Mouse (Mus musculus) hindbrain, embryonic 10.5 days (tissue): Measurements from ENCODE around the gene Rgs9. TPM values are rescaled to one million over a fixed set of nuclear protein-coding genes. Genes with fewer than 3 reads are reported as not detected.

Experiments used
- DNase-seq: peaks from one replicate; pipeline ENCODE4 v3.0.0-alpha.2; 2017; ENCODE audit warnings: low spot score
- H3K27ac ChIP-seq: fragments of 300-500 bp; sonication (generic); 2 replicates; pipeline ENCODE4 v1.5.1; 2016; ENCODE audit warnings: mild to moderate bottlenecking, moderate library complexity
- H3K27me3 ChIP-seq: fragments of 300-500 bp; sonication (generic); 2 replicates; pipeline ENCODE4 v1.6.1; 2016; ENCODE audit warnings: mild to moderate bottlenecking; ENCODE audit not compliant: poor library complexity, insufficient read depth, severe bottlenecking
- H3K36me3 ChIP-seq: fragments of 300-500 bp; sonication (generic); 2 replicates; pipeline ENCODE4 v1.6.1; 2016; ENCODE audit warnings: mild to moderate bottlenecking, moderate library complexity
- H3K4me1 ChIP-seq: fragments of 300-500 bp; sonication (generic); replicated peaks from 2 replicates; pipeline ENCODE4 v1.6.1; 2016; ENCODE audit warnings: mild to moderate bottlenecking
- H3K4me3 ChIP-seq: fragments of 300-500 bp; sonication (generic); 2 replicates; pipeline ENCODE4 v1.5.1; 2016; ENCODE audit warnings: mild to moderate bottlenecking, moderate library complexity
- H3K9me3 ChIP-seq: fragments of 300-500 bp; sonication (generic); 2 replicates; pipeline ENCODE4 v1.6.1; 2016; ENCODE audit warnings: mild to moderate bottlenecking, moderate library complexity
- WGBS: fragments of 180-500 bp; shearing (Covaris S2); methylation state at CpG from one replicate; pipeline ENCODE4 v1.1.7; 2016; 5-methylcytosine and 5-hydroxymethylcytosine counted together
- polyA plus RNA-seq: library from polyadenylated mRNA; unstranded; fragments of >200 nt; fragmentation: Nextera tagmentation; extraction: Ambion mirVana; gene quantifications from 2 replicates; pipeline ENCODE4 v1.2.1, GENCODE M21; 2016

The Rgs9 gene
- polyA plus RNA-seq, 1 experiment from 2014 or later = 1.8 TPM

DNA sequence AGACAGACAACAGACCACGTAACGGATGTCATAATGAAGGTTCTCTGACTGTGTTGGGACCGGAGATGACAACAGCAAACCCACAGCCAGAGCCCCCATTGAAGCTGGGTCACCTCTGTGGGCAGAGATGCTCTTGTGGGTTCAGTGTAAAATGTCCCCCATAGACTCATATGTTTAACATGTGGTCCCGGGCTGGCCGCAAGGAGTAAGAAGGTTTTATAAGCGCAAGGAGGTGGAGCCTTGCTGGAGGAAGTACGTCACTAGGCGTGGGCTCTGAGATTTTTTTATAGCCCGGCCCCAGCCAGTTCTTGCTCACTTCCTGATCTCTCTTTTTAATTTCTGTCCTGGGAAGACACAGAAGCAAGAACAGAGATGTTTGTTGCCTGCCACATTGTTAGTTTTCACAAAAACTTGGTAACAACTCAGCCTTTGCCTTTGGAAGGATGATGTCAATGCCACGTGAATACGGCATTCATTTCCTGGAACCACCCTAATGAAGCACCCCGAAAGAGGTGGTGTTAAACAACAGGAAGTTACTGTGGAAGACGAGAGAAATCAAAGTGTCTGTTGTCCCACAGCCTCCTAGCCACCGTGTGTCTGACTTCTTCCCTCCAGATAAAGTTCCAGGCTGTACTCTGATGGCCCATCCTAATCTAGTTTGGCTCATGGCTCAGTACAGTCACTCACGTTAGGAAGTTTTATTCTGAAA, 79.1 kb downstream of the Rgs9 start:
- peak overlapping the region; percentile 81 for H3K27ac ChIP-seq
- no peaks in the 10 kb centered on the region for H3K36me3 ChIP-seq
- no peak for DNase-seq
- H3K9me3 ChIP-seq = no peaks in the 10 kb centered on the region
- H3K27me3 ChIP-seq = 0 out of 2 replicates have a peak, but pooled peaks cover 6% of the 10 kb centered on the region
- H3K4me1 ChIP-seq = peaks cover 33% of the 10 kb centered on the region
- 84% methylated on average over 15 of the region's 15 CpGs for WGBS
- H3K4me3 ChIP-seq = no peak overlapping the region

DNA sequence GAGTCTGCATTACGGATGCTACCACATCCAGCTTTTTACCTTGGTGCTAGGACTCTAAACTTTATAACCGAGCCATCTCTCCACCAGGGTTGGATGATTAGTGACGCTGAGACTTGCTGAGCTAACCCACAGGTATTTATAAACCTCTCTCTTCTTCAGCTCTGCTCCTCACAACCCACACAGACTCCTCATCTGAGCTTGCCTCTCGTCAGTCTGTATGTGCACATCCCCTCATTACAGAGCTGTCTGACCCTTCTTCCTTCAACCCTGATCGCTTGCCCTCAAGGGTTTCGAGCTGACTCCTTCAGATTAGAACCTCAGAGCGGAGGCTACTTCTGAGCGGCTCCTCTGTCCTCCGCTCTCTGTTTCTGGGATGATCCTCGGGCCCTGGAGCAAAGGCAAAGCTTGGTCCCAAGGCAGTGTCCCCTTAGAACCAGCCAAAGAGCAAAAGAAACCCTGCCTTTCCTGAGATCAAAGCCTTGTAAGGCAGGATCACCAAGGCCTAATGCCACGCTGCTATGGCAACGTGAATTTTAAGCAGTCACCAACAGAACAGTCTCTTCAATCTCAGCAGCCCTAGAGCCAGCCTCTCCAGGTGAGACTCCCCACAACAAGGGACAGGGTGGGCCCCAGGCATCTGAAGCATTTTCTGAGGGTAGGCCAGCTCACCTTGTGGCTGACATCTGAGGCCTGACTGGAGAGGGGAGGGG, 79.9 kb downstream of the Rgs9 start:
- Histone ChIP-seq H3K27ac (peak overlapping the region; percentile 81), H3K4me1 (peaks cover 33% of the 10 kb centered on the region), H3K36me3 (no peaks in the 10 kb centered on the region), H3K27me3 (0 out of 2 replicates have a peak, but pooled peaks cover 6% of the 10 kb centered on the region), H3K4me3 (no peak overlapping the region), H3K9me3 (no peaks in the 10 kb centered on the region)
- peak; percentile 48 for DNase-seq
- 40% methylated on average over 12 of the region's 12 CpGs for WGBS

DNA sequence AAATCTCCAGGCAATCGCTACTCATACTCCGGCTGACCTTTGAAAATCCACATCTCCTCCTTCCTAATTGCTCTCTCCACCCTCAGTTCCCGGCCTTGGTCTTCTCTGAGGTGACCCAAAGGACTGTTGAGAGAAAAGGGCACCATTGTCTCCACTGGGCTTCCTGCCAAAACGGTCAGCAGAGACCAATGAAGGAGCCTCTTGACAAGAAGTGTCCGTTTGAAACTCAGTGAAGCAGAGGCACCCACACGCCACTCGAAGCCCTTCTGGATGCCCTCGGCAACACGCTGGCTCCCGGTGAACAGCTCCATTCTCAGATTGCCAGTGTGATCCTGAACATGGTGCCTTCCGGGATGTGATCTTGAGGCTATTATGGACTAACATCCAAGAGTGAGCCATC, 87.2 kb downstream of the Rgs9 start:
- no peaks in the 10 kb centered on the region for H3K36me3 ChIP-seq
- H3K27ac ChIP-seq = peak overlapping the region; percentile 84
- peaks cover 49% of the 10 kb centered on the region for H3K4me1 ChIP-seq
- WGBS = 31% methylated on average over 11 of the region's 11 CpGs
- DNase-seq = peak; percentile 40
- peaks cover 19% of the 10 kb centered on the region for H3K27me3 ChIP-seq
- peak overlapping the region; percentile 16; the same call in 1 of the 2 replicates for H3K4me3 ChIP-seq
- H3K9me3 ChIP-seq = no peaks in the 10 kb centered on the region

DNA sequence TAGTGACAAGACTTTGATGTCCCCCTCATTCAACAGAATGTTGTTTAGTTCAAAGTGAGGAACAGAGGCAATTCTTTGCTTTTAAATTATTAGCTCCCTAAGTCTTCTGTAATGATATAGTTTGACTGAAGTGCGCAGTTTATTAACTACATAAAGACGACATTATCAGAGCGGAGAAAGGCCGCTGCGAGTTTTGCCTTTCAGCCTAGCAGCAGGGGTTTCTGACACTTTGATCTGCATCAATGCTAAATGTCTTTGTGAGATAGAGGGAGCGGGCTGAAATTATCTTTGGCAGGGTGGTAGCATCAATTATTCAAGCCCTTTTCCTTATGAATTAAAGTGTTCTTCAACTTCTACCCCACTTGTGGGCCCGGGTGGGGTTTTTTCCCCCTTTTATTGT, 87.6 kb downstream of the Rgs9 start:
- Histone ChIP-seq H3K36me3 (no peaks in the 10 kb centered on the region), H3K27ac (peak overlapping the region; percentile 84), H3K4me3 (0 out of 2 replicates have a peak overlapping the region, but pooled peaks have one; percentile 16), H3K9me3 (no peaks in the 10 kb centered on the region), H3K27me3 (peaks cover 19% of the 10 kb centered on the region), H3K4me1 (peaks cover 53% of the 10 kb centered on the region)
- 27% methylated on average over 7 of the region's 7 CpGs for WGBS
- DNase-seq = no peak

DNA sequence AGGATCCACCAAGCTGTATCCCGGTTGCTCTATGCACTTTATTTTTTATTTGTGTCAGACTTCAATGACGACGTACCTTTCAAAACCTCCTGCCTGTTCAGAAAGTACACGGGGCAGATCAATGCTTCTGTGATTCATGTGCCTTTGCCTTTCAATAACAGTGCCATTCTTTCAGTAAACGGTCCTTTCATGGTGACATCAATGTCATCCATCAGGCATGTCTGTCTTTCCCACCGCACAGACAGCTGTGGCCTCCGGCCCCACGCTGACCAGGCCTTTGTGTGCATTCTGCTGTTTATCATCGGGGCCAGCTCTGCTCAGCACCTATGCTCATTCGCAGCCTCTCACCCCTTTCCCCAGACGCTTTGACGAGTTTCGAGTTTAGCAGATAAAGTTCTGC, 91.2 kb downstream of the Rgs9 start:
- Histone ChIP-seq H3K9me3 (no peaks in the 10 kb centered on the region), H3K36me3 (no peaks in the 10 kb centered on the region), H3K4me3 (peak overlapping the region; percentile 26; the same call in 1 of the 2 replicates), H3K4me1 (peaks cover 62% of the 10 kb centered on the region), H3K27ac (peak overlapping the region; percentile 84), H3K27me3 (peaks cover 29% of the 10 kb centered on the region)
- 15% methylated on average over 13 of the region's 13 CpGs for WGBS
- DNase-seq = peak; percentile 74

DNA sequence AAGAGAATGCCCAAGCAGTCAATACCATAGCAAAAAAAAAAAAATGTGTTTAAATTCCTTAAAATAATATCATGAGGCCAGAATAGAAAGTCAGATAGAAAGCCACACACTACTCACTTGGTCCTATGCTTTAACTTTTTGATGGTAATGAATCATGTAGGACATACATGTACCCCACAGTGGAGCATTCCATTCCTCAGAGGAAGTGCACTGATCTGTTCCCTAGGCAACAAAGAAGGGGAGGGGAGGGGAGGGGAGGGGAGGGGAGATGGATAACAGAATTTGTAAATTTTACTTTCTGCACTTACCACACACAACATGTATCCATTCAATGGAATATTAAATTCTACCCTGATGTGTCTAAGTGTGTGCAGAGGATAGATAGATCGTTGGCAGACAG, 91.9 kb downstream of the Rgs9 start:
- no peaks in the 10 kb centered on the region for H3K36me3 ChIP-seq
- H3K9me3 ChIP-seq = no peaks in the 10 kb centered on the region
- peaks cover 58% of the 10 kb centered on the region for H3K4me1 ChIP-seq
- 58% methylated on average over 1 of the region's 1 CpGs for WGBS
- no peak for DNase-seq
- H3K27ac ChIP-seq = peak overlapping the region; percentile 84
- peaks cover 31% of the 10 kb centered on the region for H3K27me3 ChIP-seq
- H3K4me3 ChIP-seq = no peak overlapping the region; the same call in 1 of the 2 replicates

- Histone ChIP-seq H3K4me1 (peaks cover 17% of the 10 kb centered on the region), H3K4me3 (no peak overlapping the region), H3K36me3 (no peaks in the 10 kb centered on the region), H3K27me3 (peaks cover 12% of the 10 kb centered on the region), H3K27ac (peak overlapping the region; percentile 30), H3K9me3 (no peaks in the 10 kb centered on the region)
- 34% methylated on average over 8 of the region's 8 CpGs for whole genome bisulfite sequencing
- DNase-seq = no peak
Measured at GRCm38 (mm10) chr11:109199612-109200293, 98.2 kb downstream of the Rgs9 start.

DNA sequence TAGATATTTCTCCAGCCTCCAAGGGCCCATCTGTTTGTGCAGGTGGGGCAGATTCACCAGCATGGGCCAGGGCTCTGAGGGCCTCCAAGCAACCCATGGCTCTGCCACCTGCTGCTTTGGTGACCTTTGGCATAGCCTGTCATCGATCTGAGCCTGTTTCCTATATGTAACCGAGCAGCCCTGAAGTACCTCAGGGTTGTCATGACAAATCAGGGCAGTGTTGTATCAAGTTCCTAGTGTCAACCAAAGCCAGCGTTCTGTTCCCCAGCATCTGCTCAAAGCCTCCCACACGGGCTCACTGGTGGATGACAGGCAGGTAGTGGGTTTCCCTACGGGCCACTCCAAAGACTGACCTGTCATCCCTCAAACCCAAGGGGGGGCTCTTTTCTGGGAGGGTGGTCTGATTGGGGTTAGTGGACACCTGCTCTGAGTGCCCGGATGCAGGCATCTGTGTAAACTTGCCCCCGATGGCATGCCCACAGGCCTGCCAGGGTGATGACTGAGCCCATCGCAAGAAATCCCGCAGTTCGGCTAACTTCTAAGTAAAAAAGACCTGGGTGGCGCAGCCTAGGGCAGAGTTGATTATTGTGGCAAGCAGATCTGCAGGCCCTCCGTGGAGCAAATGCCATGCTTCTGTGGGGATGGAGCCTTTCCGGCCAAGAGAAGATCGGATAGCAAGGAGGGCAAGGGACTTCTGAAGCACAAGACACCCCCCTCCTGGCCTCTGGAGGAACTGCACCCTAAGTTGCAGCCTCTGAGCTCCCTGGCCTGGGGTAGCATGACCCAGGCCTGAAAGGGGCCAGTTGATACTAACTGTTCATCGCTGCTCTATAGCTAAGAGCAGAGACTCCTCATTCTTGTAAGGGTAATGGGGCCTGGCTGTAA, 105.0 kb downstream of the Rgs9 start:
- Histone ChIP-seq H3K27me3 (peaks cover 4% of the 10 kb centered on the region; the same call in 1 of the 2 replicates), H3K9me3 (no peaks in the 10 kb centered on the region), H3K36me3 (no peaks in the 10 kb centered on the region), H3K4me3 (no peak overlapping the region), H3K4me1 (peaks cover 12% of the 10 kb centered on the region), H3K27ac (peak overlapping the region; percentile 74)
- peak; percentile 90 for DNase-seq
- WGBS = 27% methylated on average over 15 of the region's 15 CpGs

DNA sequence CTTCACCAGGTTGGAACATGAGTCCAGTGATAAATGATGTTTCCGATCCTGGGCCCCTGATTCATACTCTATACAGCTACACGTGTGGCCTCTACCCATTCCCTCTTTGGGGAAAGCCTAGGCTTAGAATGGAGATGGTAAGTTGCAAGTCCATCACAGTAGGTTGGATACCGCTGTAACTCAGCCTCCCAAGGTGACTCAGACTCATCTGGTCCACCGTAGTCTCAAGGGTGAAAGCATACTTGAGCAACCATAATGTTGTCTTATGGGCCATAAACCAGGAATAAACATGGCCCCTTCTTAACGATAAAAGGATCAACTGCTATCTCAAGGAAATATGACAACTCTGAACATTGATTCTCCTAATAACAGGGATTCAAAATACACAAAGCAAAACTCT, 109.7 kb downstream of the Rgs9 start:
- Histone ChIP-seq H3K36me3 (no peaks in the 10 kb centered on the region), H3K4me1 (peaks cover 10% of the 10 kb centered on the region), H3K9me3 (no peaks in the 10 kb centered on the region), H3K27ac (no peak overlapping the region), H3K27me3 (peaks cover 4% of the 10 kb centered on the region; the same call in 1 of the 2 replicates), H3K4me3 (no peak overlapping the region)
- DNase-seq = no peak
- WGBS = 91% methylated on average over 5 of the region's 5 CpGs

DNA sequence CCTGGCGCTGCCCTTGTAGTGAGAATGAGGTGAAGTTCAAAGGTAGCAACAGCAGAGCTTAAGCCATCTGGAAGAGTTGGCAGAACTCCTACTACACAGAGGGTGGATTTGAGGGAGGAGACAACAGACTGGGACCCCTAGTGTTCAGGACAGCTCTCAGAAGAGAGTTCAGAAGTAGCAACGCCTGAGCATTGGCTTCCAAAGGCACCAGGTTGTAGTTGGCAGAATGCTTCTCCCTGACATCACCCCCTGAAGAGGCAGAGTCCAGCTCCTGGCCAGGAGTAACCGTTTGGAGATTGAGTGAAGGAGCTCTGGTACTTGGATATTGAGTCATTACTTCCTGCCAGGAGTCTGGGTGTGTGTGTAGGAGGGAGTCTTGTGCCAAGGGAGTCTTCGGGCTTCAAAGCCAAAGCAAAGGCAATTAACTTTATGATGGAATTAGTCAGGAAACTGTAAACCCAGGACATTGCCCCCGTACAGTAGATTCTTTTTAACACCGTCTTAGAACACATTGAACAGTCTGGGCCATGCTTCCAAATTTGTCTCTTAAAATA, 110.2 kb downstream of the Rgs9 start:
- DNase-seq = no peak
- H3K4me3 ChIP-seq = no peak overlapping the region
- 86% methylated on average over 6 of the region's 6 CpGs for WGBS
- H3K27ac ChIP-seq = no peak overlapping the region
- no peaks in the 10 kb centered on the region for H3K36me3 ChIP-seq
- no peaks in the 10 kb centered on the region for H3K9me3 ChIP-seq
- peaks cover 3% of the 10 kb centered on the region; the same call in 1 of the 2 replicates for H3K27me3 ChIP-seq
- peaks cover 5% of the 10 kb centered on the region for H3K4me1 ChIP-seq

DNA sequence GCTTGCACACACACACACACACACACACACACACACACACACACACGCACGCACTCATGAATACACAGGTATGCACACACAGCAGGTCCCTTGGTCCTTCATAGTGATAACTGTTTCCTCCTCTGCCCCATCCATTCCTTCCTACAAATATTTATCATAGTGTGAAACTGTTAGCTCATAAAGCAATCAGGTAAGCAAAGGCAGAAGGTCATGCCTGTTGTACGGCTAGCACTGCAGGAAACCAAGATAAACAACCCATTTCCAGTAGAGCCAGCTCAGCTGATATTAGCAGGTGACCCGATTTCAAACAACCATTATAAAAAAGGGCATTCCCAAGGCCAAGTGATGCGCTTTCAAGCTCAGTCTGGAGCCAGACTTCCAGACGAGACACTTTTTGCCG, 116.8 kb downstream of the Rgs9 start:
- no peaks in the 10 kb centered on the region for H3K27me3 ChIP-seq
- no peak for DNase-seq
- WGBS = 72% methylated on average over 7 of the region's 7 CpGs
- H3K36me3 ChIP-seq = no peaks in the 10 kb centered on the region
- H3K9me3 ChIP-seq = no peaks in the 10 kb centered on the region
- no peak overlapping the region for H3K27ac ChIP-seq
- no peak overlapping the region for H3K4me3 ChIP-seq
- peaks cover 17% of the 10 kb centered on the region for H3K4me1 ChIP-seq

GRCm38 (mm10) chr11:109180290-109180689, 117.6 kb downstream of the Rgs9 start:
- WGBS = 94% methylated on average over 11 of the region's 11 CpGs
- no peaks in the 10 kb centered on the region for H3K9me3 ChIP-seq
- no peaks in the 10 kb centered on the region for H3K36me3 ChIP-seq
- H3K27ac ChIP-seq = no peak overlapping the region
- DNase-seq = no peak
- H3K4me1 ChIP-seq = peaks cover 17% of the 10 kb centered on the region
- no peaks in the 10 kb centered on the region for H3K27me3 ChIP-seq
- no peak overlapping the region for H3K4me3 ChIP-seq
